Mouse (Mus musculus) adrenal gland, adult 2 months (tissue): ENCODE measurements at regions not wholly inside any gene's neighbourhood (a gene's known extent, or its start where the extent isn't known, plus 50 kb on each side); places are given as distances from the start of the nearest gene placed in this dataset.

Experiments used
- DNase-seq: peaks from one replicate; pipeline ENCODE4 v3.0.0; 2021

DNA sequence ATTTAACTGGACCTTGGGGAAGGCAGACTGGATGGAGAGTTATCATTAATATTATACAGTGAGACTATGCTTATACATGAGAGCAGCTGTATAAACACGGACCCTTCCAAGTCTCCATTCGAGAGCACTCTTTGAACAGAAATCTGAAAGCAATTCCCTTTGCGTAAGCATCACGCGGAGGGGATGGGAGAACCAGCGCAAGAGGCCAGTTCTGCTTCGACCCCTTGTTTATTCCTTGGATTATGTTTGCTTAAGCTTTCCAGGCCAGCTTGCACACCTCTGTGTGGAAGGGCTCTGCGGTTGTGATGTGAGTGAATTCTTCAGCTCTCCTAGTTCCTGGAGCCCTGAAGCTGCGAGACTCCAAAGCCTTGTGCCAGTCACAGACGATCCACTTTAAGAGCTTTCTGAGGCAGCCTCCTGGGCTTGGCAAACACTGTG lies 109.2 kb upstream of the Fbxo11 start:
- DNase-seq, result no peak

DNA sequence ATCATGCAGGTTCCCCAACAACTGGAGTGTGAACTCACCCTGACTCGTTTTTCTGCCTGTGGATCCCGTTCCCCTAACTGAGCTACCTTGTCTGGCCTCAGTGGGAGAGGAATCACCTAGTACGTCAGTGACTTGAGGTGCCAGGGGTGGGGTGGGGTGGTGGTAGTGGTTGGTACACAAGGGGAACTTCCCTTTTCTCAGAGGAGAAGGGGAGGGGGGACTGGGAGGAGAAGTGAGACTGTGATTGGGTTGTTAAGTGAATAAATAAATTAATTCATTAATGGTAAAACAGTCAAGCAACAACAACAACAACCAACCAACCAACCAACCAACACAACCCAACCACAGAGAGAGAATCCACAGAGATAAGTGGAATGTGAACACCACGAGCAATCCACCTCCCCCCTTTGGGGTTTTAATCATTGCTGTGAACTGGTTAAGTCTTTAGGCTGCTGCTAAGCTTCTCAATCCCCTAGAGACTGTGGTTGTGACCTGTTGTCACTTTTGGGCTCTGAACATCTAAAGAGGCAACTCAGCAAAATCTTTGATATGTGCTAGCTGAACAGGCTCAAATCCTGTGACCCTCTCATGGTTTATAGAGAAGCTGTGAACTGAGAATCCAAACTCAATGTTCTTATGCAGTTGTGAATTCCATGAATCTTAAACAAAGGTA lies 111.0 kb upstream of the Fbxo11 start:
- DNase-seq, result no peak

DNA sequence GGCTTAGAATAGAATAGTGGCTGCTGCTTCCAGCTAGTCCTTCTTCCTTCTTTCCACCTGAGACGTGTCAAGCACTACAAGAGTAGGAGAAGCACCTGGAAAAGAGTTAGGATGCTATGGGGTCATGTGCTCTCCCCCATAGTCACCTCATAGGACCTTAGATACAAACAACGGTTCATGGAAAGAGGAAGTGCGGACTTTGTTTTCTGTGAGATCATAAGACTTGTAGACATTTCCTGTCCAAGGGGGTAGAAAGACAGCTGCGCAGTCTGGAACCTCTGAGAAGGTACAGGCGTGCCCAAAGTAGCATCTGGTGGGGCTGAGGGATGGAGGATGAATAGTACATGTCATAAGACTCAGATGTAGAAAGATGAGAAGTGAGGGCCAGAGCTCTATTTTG lies 125.6 kb upstream of the Fbxo11 start:
- no peak for DNase-seq

DNA sequence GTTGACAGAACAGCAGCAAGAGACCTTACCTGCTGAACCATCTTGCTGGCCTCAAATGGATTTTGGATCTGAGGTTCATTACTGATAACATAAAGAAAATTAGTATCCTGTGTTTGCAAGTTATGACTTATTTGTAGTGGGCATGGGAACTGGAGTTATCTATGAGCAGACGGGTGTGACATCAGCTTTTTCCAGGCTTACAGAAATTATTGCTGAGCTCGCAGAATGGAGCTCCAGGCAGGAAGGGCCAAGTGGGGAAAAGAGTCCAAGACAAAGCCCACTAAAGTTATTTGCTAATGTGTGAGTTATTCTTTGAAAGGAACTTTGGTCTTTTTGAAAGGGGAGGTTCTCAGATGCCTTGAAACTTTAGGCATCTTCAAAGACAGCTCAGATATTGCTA lies 126.4 kb upstream of the Fbxo11 start:
- no peak for DNase-seq

DNA sequence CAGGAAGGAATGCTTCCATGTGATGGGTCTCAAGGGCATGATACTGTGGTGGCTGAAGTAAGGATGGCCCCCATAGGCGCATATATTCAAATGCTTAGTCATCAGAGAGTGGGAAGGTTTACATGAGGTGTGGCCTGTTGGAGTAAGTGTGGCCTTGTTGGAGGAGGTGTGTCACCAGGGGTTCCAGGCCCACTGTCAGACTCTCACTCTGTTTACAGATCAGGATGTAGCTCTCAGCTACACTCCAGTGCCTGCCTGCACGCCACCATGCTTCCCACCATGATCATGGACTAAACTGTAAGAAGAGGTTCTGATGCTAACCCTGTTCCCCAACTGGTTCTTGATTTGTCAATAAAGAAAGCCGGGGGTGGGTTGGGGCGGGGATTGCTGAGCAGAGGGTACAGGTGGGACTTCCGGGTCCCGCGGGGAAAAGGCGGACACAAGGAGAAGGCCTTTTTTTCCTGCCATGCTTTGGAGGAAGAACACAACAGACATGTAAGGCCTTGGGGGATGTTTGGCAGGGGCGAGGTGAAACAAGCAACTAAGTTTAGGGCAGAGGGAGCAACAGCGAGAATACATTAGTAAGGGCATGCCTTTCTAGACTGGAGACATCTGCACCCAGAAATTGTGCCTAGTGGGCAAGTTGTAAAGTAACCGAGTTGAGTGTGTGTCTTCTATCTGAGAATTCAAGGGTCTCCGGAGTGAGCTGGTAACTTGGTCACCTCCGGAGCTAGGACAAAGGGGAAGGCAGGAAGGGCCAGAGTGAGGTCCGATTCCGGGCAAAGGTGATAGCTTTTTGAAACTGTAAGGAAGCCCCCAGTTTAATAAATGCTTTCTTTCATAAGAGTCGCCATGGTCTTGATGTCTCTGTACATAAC lies 127.1 kb upstream of the Fbxo11 start:
- no peak for DNase-seq

DNA sequence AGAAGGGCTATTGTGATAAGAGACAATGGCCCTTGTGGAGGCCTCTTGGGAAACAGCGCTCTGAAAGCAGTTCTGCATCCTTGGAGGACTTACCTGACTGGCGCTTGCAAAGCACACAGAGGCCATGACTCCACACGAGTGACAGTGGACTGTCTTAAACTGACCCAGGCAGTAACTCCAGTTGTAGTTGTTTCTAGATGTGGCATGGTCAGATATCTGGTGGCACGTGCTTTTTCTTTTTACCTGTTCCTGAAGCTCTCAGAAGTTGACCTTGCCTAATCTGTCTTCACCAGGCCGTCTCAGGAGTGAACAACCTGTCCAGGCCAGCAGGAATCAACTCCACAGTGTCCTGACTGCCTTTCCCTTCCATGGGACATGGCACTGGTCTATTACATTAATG lies 129.6 kb upstream of the Fbxo11 start:
- DNase-seq, result no peak

DNA sequence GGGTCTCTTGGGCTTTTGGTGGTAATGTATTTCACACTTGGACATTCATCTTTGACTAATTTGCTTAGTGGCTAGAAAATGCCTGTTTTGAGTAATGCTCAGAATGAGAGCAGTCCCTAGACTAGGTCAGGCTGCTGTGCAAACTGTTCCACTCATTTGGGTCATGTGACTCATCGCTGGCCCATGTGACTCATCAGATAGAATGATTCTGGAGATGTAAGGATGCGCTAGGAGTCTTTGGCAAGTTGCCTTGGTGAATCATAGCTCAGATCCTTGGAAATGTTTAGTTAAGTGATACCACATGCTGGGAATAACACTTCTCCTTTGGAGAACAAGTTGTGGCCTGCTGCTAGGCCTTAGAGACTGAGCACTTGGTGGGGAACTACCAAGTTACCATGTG lies 130.2 kb upstream of the Fbxo11 start:
- DNase-seq, result peak; percentile 91

DNA sequence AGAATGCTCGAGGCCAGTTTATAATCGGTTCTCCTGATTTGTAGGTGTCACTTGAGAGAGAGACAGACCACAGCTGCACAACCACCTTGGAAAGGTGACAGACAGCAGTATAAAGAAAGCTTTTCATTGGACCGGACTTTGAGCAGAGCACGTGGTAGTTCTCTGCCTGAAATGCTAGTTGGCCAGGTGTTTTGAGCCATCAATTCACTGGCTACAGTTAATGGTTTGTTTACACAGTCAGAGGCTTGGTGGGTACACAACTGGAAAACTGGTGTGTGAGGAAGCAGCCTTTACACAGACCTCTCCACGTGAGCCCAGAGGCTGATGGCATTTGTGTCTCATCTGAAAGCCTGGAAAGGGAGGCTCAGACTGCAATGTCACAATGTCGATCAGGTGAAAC lies 130.8 kb upstream of the Fbxo11 start:
- DNase-seq, result no peak

DNA sequence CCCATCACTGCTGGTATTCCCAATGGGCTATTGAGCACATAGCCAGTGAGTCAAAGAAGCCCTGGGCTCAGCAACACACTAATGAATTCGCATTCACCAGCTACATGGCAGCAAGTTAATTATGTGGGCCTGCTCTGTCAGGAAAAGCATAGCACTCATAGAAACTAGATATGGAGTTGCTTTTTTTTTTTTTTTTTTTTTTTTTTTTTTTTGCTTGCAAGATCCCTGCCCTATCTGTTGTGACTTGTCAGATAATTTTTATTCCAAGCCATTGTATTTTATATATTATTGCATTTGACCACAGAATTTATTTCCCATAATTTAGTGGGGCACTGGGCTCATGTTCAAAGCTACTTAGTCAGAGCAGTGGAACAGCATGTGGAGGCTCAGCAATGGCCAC lies 131.2 kb upstream of the Fbxo11 start:
- DNase-seq, result no peak

DNA sequence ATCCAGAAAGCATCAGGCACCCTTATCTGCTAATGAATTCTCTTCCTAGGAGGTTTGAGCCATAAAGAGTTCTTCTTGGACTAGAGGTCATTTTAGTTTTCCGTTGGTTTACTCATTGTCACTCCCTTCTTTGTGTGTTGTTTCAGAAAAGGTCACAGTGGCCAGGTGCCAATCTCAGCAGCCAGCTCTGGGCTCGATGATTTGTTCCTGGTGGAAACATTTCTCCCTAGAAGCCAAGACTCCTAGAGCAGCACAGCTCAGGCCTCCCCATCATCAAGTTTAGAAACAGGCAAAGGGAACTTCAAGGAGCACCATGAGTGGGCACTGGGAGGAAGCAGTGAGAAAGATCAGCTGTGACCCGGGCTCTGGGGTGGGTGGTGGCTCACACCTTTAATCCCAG lies 132.3 kb upstream of the Fbxo11 start:
- peak; percentile 36 for DNase-seq

DNA sequence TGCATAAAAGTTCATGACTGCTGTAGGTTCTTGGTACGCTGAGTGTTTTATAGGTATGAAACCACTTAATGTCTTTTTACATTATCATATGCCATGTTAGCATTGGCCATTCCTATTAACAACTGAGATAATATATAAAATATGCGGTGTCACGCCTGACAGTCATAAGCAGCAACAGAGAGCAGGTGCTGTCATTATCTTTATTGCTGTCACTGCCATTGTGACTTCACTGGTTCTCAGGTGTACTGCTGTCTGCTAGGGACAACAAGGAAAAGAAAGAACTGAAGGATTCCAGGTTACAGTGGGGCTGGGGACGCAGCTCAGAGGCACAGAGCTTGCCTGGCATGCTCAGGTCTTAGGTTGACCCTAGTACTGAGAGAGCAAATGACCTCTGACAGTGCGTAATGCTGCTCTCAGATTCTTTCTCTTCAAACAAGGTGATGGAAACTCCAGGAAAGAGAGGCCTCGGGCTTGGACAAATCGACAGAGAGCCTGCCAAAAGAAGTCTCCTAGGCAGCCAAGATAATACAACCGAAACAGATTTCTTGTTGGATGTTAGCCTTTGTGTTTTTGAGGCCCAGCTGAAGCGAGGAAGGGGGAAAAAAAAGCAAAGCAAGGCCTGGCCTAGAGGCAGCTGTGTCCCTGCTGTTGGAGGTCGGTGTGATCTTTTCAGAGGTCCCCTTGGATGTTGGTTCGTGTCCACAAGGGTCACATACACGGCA lies 136.3 kb upstream of the Fbxo11 start:
- DNase-seq, result no peak

DNA sequence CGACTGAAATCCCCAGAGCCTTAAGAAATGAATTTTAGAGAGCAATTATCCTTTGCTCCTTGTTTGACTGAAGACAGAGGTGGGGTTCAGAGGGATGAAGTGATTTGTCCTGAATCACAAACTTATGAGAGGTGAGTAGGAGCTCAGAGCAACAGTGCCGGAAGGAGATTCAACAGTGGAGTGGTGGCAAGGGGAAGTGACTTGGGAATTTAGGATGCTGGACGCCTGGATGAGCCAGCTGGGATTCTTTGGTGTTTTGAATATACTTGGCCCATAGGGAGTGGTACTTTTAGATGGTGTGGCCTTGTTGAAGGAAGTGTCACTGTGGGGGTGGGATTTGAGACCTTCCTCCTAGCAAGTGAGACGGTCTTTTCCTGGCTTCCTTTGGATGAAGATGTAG lies 137.1 kb upstream of the Fbxo11 start:
- no peak for DNase-seq

DNA sequence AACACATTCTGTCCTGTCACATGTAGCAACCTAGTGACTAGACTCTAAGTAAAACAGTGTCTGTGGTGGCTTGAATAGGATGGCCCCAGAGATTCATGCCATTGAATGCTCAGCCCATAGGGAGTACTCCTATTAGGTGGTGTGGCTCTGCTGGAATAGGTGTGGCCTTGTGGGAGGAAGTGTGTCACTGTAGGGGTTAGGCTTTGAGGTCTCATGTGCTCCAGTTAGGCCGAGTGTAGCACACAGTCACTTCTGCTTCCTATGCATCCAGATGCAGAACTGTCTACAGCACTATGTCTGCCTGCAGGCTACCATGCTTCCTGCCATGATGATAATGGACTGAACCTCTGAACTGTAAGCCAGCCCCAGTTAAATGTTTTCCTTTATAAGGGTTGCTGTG lies 144.5 kb upstream of the Fbxo11 start:
- no peak for DNase-seq

DNA sequence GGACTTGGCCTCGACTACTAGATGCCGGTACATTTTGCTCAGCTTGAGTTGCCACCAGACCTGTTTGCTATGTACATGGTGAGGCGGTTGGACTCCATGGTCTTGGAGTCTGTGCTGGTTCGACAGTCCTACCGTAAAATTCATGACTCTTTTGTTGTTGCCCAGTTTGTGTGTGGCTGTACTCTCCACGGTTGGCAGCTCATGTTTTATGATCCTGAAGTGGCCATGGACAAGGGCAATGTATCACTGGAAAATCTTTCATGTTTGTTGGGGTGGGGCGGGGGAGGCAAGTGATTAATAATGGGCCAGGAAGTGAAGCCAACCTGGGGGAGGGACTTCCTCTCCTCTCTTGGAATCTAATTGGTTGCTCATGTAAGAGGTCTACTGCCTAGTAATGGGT lies 147.0 kb upstream of the Fbxo11 start:
- peak; percentile 63 for DNase-seq

DNA sequence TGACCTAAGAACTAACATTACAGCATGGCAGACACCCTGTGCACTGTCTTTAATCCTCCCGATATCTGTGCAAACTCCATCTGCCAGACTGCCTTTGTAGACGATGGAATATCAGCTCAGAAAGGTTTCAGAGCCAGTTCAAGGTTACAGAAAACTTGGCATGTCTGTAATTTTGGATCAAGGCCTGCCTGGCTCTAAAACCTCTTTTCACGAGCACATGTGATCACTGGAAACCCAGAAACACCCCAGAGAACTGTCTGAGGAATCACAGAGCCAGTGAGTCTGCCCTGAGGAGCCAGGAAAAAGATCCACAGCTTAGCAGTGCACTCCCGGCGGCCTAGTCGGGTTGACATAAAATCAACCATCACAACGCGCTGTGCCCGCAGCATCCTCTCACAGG lies 149.7 kb upstream of the Fbxo11 start:
- peak; percentile 74 for DNase-seq

DNA sequence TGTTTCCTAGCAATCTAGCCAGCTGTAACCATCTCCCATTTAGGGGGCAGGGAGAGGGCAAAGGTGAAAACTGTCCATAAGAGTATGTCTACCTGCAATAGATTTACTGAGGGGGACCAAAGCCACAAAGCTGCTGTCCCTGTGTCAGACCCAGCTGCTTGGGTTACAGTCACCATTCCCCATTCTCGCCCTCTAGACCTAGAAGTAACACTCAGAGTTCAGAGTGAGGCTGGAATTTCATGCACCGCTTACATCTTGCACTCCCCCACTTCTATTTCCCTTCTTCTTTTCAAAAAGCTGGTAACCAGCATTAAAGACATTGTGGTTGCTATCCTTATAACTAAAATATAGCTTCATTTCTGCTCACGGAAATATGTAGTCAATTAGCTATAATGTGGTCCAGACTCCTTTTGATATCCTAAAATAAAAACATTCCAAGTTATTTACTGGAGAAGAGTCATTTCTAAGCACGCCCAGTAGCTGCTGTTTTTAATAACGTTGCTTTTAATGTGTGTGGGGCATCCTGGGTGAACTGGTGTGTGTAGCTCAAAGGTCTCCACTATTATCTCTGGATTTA lies 157.4 kb upstream of the Fbxo11 start:
- DNase-seq, result no peak

DNA sequence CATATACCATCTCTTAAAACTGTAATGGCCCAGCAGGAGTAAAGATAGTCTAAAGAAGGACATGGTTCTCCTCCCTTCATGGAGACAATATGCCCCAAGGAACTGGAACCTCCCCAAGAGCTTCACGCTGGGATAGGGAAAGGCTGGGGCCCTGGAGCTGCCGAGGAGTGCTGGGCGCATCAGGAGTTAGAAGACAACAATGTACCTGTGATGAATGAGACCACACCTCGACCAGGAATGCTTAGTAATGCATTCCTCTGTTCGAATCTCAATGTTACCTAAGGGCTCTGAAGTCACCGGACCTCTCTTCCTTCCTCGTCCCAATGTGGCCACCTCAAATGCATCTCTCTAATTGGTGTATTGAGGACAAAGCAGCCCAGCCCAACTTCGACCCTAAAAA lies 175.4 kb upstream of the Fbxo11 start:
- DNase-seq, result no peak

DNA sequence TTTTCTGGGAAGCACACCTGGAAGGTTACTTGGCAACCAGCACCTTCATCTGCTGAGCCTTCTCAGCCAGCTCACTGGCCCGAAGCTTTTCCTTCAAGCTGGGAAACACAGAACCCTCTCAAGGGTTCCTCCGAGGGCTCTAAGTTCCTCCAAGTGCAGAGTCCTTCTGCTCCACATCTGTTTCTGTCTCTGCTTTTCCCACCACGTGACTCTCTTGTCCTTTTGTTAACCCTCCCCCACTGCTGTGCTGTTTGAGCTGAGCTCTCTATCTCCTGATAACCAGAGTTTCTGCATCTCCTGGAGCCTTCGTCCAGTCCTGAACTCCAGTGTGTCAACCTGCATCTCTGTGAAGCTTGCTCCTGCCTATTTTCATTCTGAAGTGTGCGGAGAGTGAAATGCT lies 183.5 kb upstream of the Fbxo11 start:
- DNase-seq, result no peak

DNA sequence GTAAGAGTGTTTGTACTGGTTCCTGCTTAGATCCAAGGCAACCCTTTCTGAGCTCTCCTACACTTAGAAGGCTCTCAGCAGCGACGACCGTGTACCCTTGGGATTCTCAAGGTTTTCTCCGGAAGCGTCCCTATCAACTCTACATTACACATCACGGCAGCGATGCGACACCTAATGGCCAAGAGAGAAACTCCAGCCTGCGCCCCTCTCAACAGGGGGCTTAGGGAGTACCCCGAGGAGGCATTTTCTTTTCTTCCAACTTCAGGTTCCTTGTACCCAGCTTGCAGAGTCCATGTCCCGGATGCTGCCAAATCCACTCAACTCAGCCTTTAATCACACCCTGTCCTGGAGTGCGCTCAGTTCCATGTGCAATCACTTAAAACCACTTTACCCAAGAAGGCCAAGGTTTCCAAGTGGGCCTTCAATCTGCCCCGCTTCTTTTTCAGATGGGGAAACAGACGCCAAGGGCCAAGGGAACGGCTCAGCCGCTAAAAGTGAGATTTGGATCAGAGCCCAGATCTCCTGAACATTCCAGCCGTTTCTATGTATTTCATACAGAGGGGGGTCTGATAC lies 186.9 kb upstream of the Fbxo11 start:
- peak; percentile 66 for DNase-seq

DNA sequence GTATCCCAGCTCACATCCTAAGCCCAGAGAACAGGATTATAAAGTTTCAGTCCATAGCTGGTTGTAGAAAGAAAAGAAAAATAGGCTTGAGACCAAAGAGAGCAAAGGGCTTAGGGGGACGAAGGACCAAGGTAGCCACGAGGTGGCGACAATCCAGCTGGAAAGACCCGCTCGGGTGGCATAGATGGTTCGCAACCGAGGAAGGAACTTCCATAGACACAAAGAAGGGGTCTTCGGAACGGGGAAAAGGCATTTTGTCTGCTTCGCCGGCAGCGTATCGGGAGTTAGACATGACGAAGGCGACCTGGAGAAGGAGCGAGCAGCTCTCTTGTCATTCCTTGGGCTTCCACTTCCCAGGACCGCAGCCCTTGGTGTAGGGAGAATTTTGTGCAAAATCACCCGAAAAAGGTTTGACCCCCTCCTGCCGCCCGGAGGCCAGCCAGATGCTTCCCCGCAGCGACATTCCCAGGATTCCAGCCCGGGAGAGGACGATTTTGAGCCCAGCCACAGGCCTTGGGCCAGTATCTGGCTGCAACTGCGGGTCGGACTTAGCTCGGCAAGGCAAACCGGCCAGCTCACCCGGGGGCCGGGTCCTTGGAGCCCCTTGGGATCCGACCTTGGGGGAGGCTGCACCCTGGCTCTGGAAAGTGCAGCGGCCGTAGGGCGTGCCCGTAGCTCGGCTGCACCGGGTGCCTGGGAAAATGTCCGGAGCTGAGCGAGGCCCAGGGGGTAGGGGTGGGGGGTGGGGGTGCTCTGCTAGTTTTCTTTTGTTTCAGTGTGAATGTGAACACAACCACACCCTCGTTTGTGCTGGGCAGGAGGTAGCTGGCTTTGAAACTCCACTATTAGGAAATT lies 184.5 kb upstream of the Foxn2 start:
- DNase-seq, result peak; percentile 85
